Mouse (Mus musculus) adrenal gland, adult 2 months (tissue): Measurements from ENCODE around the gene Olfr771. TPM values are rescaled to one million over a fixed set of nuclear protein-coding genes. Genes with fewer than 3 reads are reported as not detected.
"Not testable (repeated sequence)": the region's sequence is repeated elsewhere in the genome, so short reads cannot be mapped to it uniquely, and the experiment has no call there.

ENCODE experiments used
- DNase-seq: peaks from one replicate; pipeline ENCODE4 v3.0.0; 2021
- long read RNA-seq: library from polyadenylated mRNA; stranded (forward); transcript quantifications from one replicate; pipeline ENCODE4 v2.0.0, GENCODE M21; 2021
- polyA plus RNA-seq: library from polyadenylated mRNA; depleted of rRNA; stranded (reverse); fragments of >200 nt; gene quantifications from 2 replicates; pipeline ENCODE4 v1.2.3, GENCODE M21; 2012; rRNA removed
- total RNA-seq, 2 experiments: library from RNA; stranded (reverse); gene quantifications; 2 replicates each; pipeline ENCODE4 v1.2.3; 2021

Gene Olfr771
- total RNA-seq: not detected
- polyA plus RNA-seq: not detected in 2 replicates
- long read RNA-seq: 0 reads

DNA sequence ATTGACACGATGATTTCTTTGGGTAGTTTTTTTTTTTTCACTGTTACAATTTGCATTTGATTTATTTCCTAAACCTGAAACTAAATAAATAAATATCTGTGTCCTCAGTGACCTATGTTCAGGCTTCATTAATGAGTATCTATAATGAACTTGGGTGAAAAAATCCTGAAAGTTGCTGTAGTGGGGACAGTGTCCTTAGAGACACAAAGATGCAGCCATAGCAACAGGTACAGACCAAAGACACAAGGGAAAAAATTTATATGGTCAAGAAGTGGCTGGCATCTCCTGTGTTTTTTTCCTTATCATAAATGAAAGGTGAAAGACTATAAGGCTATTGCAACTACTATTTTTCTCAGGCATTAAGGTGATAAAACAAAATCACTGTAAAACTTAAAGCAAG lies at the start of gene Olfr771:
TSS of gene Olfr771 (minus strand) at position 101 of the 400 bp plus-strand sequence.
- DNase-seq: no peak

DNA sequence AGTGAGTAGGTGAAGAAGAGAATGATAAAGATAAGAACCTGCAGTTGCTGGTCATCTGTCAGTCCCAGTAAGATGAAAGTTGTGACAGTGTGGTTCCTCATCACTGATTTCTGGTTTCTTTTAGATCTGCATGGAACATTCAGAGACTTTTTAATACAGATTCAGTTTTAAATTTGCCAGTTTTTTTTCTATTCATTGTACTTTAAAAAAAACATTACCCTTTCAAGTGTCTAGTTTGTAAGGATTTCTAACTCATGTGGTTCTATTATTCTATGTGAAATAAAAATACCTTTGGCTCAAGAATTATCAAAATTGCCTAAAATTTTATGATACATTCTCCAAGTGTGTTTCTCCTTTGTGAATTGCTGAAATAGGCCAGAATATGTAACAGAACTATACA lies 22.8 kb upstream of the Olfr771 start, which contains the start of gene Olfr773:
TSS of gene Olfr773 (minus strand) at position 101 of the 400 bp plus-strand sequence.
- DNase-seq: not testable (repeated sequence)

DNA sequence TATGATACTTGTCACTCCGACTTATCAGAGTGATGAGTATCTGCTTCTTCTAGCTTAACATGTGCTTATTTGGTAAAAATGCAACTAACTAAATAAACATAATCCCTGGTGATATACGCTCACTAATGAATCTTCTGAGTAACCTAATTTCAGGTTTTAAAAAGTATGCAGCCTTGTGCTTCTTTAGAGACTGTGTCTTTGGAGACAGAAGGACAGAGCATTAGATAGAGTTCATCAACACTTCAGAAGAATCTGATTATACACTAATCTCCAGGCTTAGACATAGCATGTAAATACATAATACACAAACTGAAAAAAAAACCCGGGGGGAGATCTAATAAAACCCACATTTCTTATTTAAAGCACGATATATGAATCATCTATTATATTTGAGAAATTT lies 13.3 kb upstream of the Olfr771 start, which contains the start of gene Olfr772:
TSS of gene Olfr772 (minus strand) at position 101 of the 400 bp plus-strand sequence.
- not testable (repeated sequence) for DNase-seq

DNA sequence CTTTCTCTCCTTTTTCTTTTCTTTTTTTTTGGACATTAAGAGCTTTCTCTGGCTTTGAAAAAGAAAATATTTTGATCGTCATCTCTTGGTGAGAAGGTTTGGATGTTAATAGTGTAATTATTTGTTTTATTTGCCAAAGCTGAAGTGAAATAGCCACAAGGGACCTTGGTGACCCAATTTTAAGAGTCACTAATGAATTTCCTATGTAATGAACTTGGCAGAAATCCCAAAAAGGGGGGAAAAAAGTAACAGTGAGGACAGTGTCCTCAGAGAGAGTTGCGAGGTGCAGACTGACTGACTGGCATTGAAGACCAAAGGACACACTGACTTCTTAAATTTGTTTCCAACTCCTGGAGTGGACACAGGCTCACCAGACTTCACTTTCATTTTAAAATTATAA lies 25.7 kb downstream of the Olfr771 start, which contains the start of gene Olfr770:
TSS of gene Olfr770 (minus strand) at position 101 of the 400 bp plus-strand sequence.
- no peak for DNase-seq

DNA sequence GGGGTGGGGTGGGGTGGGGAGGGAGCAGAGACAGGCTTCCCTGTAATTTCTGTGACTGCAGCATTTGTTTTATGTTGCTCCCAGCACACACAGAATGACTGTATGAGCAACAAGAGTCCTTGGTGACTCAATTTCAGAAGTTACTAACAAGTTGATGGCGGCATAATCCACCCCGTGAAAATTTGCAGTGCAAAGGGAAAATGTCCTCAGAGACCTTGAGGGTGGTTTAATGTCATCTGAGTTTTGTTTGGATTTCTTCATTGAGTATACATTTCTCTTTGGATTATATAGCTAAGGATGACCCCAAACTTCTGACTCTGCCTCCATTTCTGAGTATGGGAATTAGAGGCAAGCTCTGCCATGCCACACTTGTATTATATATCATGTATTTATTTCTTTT lies 46.8 kb downstream of the Olfr771 start, which contains the start of gene Olfr769:
TSS of gene Olfr769 (minus strand) at position 101 of the 400 bp plus-strand sequence.
- peak; percentile 30 for DNase-seq

DNA sequence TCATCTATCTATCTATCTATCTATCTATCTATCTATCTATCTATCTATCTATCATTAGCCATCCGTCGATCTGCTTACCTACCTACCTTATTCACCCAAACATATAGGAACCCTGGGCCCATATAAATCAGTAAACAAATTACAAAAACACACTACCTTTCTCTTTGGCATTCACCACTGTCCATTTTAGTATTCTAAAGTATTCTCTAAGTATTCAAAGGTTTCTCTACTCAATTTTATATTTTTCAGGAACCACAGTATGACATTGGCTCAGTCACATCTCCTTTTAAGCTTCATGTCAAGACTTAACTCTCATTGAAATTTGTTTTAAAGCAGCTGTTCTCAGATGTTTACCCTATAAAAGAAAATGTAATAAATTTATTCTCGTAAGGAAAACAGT lies 49.4 kb downstream of the Olfr771 start:
- DNase-seq: no peak

Other genes starting within 250 kb of the Olfr771 start
- gene Rdh5, start 241.9 kb downstream of the Olfr771 start, total RNA-seq: 10 to 100 TPM; 11.2 to 15.9 TPM
- gene Rdh5, start 241.9 kb downstream of the Olfr771 start, polyA plus RNA-seq: 24.3 and 29.3 TPM in 2 replicates
- gene Bloc1s1, start 240.7 kb downstream of the Olfr771 start, total RNA-seq: 100 to 1,000 TPM; 174 to 223 TPM
- gene Bloc1s1, start 240.7 kb downstream of the Olfr771 start, polyA plus RNA-seq: 99.2 and 115 TPM in 2 replicates
- 10 to 100 TPM in 1 of 2 experiments, 1 to 10 TPM in 1; 8.4 to 25.6 TPM for gene Itga7, start 230.9 kb downstream of the Olfr771 start, total RNA-seq
- gene Itga7, start 230.9 kb downstream of the Olfr771 start, polyA plus RNA-seq: 19.6 and 32.5 TPM in 2 replicates
- 1 to 10 TPM in 1 of 2 experiments, under 1 TPM in 1; 0.79 to 3.5 TPM for gene Mettl7b, start 203.8 kb downstream of the Olfr771 start, total RNA-seq
- 0.52 and 0.97 TPM in 2 replicates for gene Mettl7b, start 203.8 kb downstream of the Olfr771 start, polyA plus RNA-seq
- gene Olfr9, start 175.3 kb downstream of the Olfr771 start, total RNA-seq: not detected
- not detected in 2 replicates for gene Olfr9, start 175.3 kb downstream of the Olfr771 start, polyA plus RNA-seq
- gene Olfr763, start 154.0 kb downstream of the Olfr771 start, total RNA-seq: not detected
- not detected in 2 replicates for gene Olfr763, start 154.0 kb downstream of the Olfr771 start, polyA plus RNA-seq
- gene Olfr764-ps1, start 124.9 kb downstream of the Olfr771 start, total RNA-seq: not detected
- not detected in 2 replicates for gene Olfr764-ps1, start 124.9 kb downstream of the Olfr771 start, polyA plus RNA-seq
- not detected for gene Olfr765, start 114.8 kb downstream of the Olfr771 start, total RNA-seq
- not detected in 2 replicates for gene Olfr765, start 114.8 kb downstream of the Olfr771 start, polyA plus RNA-seq
- gene Olfr766-ps1, start 95.8 kb downstream of the Olfr771 start, total RNA-seq: not detected
- gene Olfr766-ps1, start 95.8 kb downstream of the Olfr771 start, polyA plus RNA-seq: not detected in 2 replicates
- not detected for gene Olfr767, start 81.8 kb downstream of the Olfr771 start, total RNA-seq
- not detected in 2 replicates for gene Olfr767, start 81.8 kb downstream of the Olfr771 start, polyA plus RNA-seq
- gene Olfr768, start 65.4 kb downstream of the Olfr771 start, total RNA-seq: not detected
- not detected in 2 replicates for gene Olfr768, start 65.4 kb downstream of the Olfr771 start, polyA plus RNA-seq
- gene Olfr769, start 46.9 kb downstream of the Olfr771 start, total RNA-seq: not detected
- gene Olfr769, start 46.9 kb downstream of the Olfr771 start, polyA plus RNA-seq: not detected in 2 replicates
- not detected for gene Olfr770, start 25.8 kb downstream of the Olfr771 start, total RNA-seq
- not detected in 2 replicates for gene Olfr770, start 25.8 kb downstream of the Olfr771 start, polyA plus RNA-seq
- not detected for gene Olfr772, start 13.2 kb upstream of the Olfr771 start, total RNA-seq
- not detected in 2 replicates for gene Olfr772, start 13.2 kb upstream of the Olfr771 start, polyA plus RNA-seq
- not detected for gene Olfr773, start 22.7 kb upstream of the Olfr771 start, total RNA-seq
- not detected in 2 replicates for gene Olfr773, start 22.7 kb upstream of the Olfr771 start, polyA plus RNA-seq
- gene Olfr774, start 71.5 kb upstream of the Olfr771 start, total RNA-seq: not detected
- gene Olfr774, start 71.5 kb upstream of the Olfr771 start, polyA plus RNA-seq: not detected in 2 replicates
- not detected for gene Olfr775, start 83.7 kb upstream of the Olfr771 start, total RNA-seq
- gene Olfr775, start 83.7 kb upstream of the Olfr771 start, polyA plus RNA-seq: not detected in 2 replicates
- not detected for gene Olfr776, start 94.4 kb upstream of the Olfr771 start, total RNA-seq
- not detected in 2 replicates for gene Olfr776, start 94.4 kb upstream of the Olfr771 start, polyA plus RNA-seq
- not detected for gene Olfr777, start 106.7 kb upstream of the Olfr771 start, total RNA-seq
- gene Olfr777, start 106.7 kb upstream of the Olfr771 start, polyA plus RNA-seq: not detected in 2 replicates
- not detected for gene Olfr780, start 153.4 kb upstream of the Olfr771 start, total RNA-seq
- gene Olfr780, start 153.4 kb upstream of the Olfr771 start, polyA plus RNA-seq: not detected in 2 replicates
- gene Olfr781, start 164.1 kb upstream of the Olfr771 start, total RNA-seq: not detected
- gene Olfr781, start 164.1 kb upstream of the Olfr771 start, polyA plus RNA-seq: not detected in 2 replicates
- gene Olfr782, start 184.1 kb upstream of the Olfr771 start, total RNA-seq: not detected
- not detected in 2 replicates for gene Olfr782, start 184.1 kb upstream of the Olfr771 start, polyA plus RNA-seq
- gene Olfr784, start 219.3 kb upstream of the Olfr771 start, total RNA-seq: not detected
- gene Olfr784, start 219.3 kb upstream of the Olfr771 start, polyA plus RNA-seq: not detected in 2 replicates
- gene Olfr785, start 240.7 kb upstream of the Olfr771 start, total RNA-seq: not detected
- gene Olfr785, start 240.7 kb upstream of the Olfr771 start, polyA plus RNA-seq: not detected in 2 replicates